Mouse (Mus musculus) E14TG2a.4 (cell line): Measurements from ENCODE around the gene Ccdc155.
A peak's percentile ranks its signal among the peaks of the same experiment; 100 is the strongest.

ENCODE experiments used
- H3K27me3 ChIP-seq: 2 replicates; pipeline ENCODE4 v1.6.1; 2014; ENCODE audit warnings: low read length, control low read depth; ENCODE audit not compliant: insufficient read depth
- H3K36me3 ChIP-seq: 2 replicates; pipeline ENCODE4 v1.6.1; 2014; ENCODE audit warnings: low read length, control low read depth; ENCODE audit not compliant: insufficient read depth
- H3K4me1 ChIP-seq: replicated peaks from 2 replicates; pipeline ENCODE4 v1.6.1; 2014; ENCODE audit warnings: low read depth, low read length, control low read depth
- H3K4me3 ChIP-seq: replicated peaks from 2 replicates; pipeline ENCODE4 v1.5.1; 2014; ENCODE audit warnings: mild to moderate bottlenecking, low read length
- H3K9me3 ChIP-seq: 2 replicates; pipeline ENCODE4 v1.6.1; 2014; ENCODE audit warnings: low read length, control low read depth
- CTCF ChIP-seq: conservative IDR thresholded peaks from 2 replicates; pipeline ENCODE4 v1.5.1; 2014; ENCODE audit warnings: low read length
- NANOG ChIP-seq: IDR thresholded peaks from 2 replicates; pipeline ENCODE4 v1.6.1; 2014; ENCODE audit warnings: borderline replicate concordance, low read length, mixed read lengths
- POU5F1 ChIP-seq: IDR thresholded peaks from 2 replicates; pipeline ENCODE4 v1.6.1; 2014; ENCODE audit warnings: low read length, borderline replicate concordance

Gene Ccdc155

DNA sequence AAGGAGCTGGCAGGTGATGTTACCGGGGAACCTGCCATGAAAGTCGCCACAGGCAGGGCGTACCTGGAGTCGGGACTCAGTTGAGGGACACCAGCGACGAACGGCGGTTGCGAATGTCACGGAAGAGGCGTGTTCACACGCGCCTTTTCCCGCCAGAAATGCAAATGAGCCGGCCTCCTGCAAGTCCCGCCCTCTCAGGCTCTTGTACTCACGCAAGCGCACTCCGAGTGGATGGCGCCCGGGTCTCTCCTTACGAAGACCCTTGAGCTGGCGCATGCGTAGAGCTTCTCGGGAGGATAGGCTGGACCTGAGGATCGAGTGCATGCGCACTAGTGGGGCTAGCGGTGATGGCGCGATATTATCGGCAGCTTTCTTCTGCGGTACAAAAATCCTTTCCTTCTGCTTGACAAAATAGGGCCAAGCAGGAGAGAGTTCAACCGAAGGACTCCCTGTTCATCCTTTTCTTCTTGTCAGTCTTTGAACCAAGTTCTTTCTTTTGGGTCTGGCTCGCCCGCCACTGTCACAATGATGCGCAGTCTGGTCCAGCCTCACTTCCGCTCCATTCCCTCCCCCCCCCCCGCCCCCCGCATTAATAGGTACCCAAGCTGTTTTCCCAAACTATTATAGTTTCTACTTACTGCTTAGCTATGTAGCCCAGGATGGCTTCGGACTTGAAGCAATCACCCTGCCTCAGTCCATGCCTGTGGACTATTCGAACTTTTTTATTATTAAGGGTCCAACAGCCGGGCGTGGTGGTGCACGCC is at the start of gene Ccdc155:
Gene Ccdc155 (minus strand): TSS at position 513 of the 764 bp plus-strand sequence.
- peaks cover 18% of the 10 kb centered on the region for H3K27me3 ChIP-seq
- no peaks in the 10 kb centered on the region for H3K9me3 ChIP-seq
- H3K36me3 ChIP-seq, result no peaks in the 10 kb centered on the region
- peaks cover 34% of the 10 kb centered on the region for H3K4me1 ChIP-seq
- H3K4me3 ChIP-seq, result peak within 1 kb of the TSS; percentile 76
- TF ChIP-seq NANOG, result no peak
- TF ChIP-seq POU5F1, result 0 out of 2 replicates have a peak, but pooled peaks have one; percentile 64

DNA sequence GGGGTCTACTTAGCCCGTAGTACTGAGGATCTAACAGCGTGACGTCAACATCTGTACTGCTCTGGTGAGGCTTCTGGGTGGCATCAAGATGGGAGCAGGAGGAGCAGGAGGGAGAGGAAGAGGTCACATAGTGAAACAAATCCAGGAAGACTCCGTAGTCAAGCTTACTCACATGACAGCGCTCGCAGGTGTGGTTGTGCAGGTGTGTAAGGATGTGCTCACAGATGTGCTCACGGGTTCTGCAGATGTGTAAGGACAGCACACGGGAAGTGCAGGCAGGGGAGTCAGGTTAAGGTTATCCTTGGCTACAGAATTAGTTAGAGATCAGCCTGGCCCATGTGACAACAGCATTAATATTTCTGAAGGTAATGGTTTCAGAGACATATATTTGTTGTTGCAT is 49.1 kb upstream of the Ccdc155 start:
- no peak for TF ChIP-seq NANOG
- TF ChIP-seq POU5F1, result no peak
- no peak for TF ChIP-seq CTCF
- no peaks in the 10 kb centered on the region for H3K36me3 ChIP-seq
- no peaks in the 10 kb centered on the region for H3K27me3 ChIP-seq
- H3K9me3 ChIP-seq, result no peaks in the 10 kb centered on the region
- no peak overlapping the region for H3K4me3 ChIP-seq
- 0 out of 2 replicates have a peak, but pooled peaks cover 3% of the 10 kb centered on the region for H3K4me1 ChIP-seq

DNA sequence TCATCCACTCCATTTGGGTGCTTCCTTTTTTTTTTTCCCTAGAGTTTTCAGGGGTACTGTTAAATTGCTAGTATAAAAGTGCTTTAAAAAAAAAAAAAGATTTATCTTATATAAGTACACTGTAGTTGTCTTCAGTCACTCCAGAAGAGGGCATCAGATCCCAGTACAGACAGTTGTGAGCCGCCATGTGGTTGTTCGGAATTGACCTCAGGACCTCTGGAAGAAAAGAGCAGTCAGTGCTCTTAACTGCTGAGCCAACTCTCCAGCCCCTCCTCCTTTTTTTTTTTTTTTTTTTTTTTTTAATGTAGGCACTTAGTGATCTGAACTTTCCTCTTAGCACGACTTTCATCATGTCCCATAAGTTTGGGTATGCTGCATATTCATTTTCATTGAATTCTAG is 43.0 kb upstream of the Ccdc155 start:
- Histone ChIP-seq H3K27me3 (no peaks in the 10 kb centered on the region), H3K36me3 (no peaks in the 10 kb centered on the region), H3K9me3 (no peaks in the 10 kb centered on the region), H3K4me3 (no peak overlapping the region), H3K4me1 (peaks cover 4% of the 10 kb centered on the region)
- TF ChIP-seq POU5F1 (no peak), NANOG (no peak), CTCF (no peak)

DNA sequence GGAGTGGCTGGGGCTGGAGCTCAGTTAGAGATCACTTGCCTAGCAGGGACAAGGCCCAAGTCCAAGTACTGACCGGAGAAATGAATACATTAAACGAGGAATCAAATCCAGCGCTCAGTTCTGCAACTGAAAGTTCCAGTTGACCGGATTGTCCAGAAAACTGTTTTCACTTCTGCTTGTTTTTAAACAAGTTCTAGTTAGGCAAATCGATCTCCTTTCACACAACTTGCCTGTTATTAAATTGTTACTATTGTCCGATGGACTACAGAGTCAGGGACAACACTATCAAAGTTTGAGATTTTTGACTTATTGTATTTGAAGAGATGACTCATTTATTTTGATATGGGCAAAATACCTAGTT is 36.7 kb upstream of the Ccdc155 start:
- H3K4me1 ChIP-seq, result peaks cover 54% of the 10 kb centered on the region
- H3K9me3 ChIP-seq, result no peaks in the 10 kb centered on the region
- TF ChIP-seq POU5F1, result no peak
- TF ChIP-seq CTCF, result no peak
- no peak for TF ChIP-seq NANOG
- peak overlapping the region; percentile 71 for H3K4me3 ChIP-seq
- H3K27me3 ChIP-seq, result peaks cover 7% of the 10 kb centered on the region
- no peaks in the 10 kb centered on the region for H3K36me3 ChIP-seq

DNA sequence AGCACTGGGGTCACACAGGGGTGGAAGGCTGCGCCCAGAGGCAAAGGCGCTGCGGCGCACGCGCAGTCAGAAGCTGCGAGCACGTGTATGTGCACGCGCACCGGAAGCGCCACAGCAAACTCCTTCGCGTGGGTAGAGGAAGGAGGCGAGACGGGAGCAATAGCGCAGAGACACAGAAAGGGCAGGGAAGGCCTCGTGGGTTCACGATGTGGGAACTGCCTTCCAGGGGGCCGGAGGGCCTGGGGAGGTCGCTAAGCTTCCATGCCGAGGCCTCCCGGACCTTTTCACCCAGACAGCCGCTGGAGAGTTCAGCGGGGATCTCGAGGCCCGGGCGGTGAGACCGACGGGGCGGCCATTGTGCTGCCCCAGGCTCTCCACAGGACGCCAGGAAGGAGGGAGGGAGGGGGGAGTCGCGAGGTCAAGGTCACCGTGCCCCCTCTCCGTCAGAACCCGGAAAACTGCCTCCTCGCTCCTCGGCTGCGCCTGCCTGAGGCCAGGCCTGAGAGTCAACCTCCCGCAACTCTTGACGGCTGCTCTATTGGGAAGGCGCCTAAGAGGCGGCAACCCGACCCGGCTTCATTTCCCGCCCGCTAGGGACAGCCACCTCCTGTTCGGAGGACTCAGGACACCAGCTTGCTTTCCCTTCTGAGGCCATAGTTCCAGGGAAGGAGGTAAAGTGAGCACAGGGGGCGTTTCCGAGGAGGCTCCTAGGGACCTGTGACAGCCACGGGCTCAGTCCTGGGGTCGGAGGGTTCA is 36.1 kb upstream of the Ccdc155 start, which contains the start of gene Slc6a16:
Gene Slc6a16 (plus strand): TSS at position 453 of the 756 bp plus-strand sequence.
- 0 out of 2 replicates have a peak, but pooled peaks have one; percentile 6 for TF ChIP-seq POU5F1
- no peak for TF ChIP-seq CTCF
- Histone ChIP-seq H3K27me3 (peaks cover 7% of the 10 kb centered on the region), H3K9me3 (no peaks in the 10 kb centered on the region)

DNA sequence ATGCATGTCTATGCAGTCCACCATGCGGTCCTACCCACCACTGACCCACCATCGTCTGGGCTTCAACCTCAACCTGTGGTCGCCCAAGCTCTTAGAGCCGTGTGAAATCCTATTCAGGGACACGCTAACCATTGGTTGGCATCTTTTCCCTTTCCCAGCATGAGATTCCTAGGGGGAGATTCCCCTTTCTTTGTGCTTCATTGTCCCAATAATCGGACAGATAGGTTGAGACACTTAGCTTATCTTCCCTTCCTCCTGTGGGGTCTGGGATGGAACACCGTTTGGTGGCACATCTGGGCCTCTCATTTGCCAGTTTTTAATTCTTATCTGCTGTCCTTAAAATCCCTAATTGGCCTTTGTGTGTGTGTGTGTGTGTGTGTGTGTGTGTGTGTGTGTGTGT is 35.4 kb upstream of the Ccdc155 start:
- Histone ChIP-seq H3K36me3 (no peaks in the 10 kb centered on the region), H3K4me3 (no peak overlapping the region), H3K4me1 (peaks cover 66% of the 10 kb centered on the region), H3K9me3 (no peaks in the 10 kb centered on the region), H3K27me3 (peaks cover 7% of the 10 kb centered on the region)
- no peak for TF ChIP-seq CTCF
- TF ChIP-seq NANOG, result peak; percentile 78; the same call in 1 of the 2 replicates

More for the DNA sequence above, 36.1 kb upstream of the Ccdc155 start, which contains the start of gene Slc6a16:
- H3K4me1 ChIP-seq, result peaks cover 59% of the 10 kb centered on the region
- H3K4me3 ChIP-seq, result peak within 1 kb of the TSS; percentile 71
- no peaks in the 10 kb centered on the region for H3K36me3 ChIP-seq

DNA sequence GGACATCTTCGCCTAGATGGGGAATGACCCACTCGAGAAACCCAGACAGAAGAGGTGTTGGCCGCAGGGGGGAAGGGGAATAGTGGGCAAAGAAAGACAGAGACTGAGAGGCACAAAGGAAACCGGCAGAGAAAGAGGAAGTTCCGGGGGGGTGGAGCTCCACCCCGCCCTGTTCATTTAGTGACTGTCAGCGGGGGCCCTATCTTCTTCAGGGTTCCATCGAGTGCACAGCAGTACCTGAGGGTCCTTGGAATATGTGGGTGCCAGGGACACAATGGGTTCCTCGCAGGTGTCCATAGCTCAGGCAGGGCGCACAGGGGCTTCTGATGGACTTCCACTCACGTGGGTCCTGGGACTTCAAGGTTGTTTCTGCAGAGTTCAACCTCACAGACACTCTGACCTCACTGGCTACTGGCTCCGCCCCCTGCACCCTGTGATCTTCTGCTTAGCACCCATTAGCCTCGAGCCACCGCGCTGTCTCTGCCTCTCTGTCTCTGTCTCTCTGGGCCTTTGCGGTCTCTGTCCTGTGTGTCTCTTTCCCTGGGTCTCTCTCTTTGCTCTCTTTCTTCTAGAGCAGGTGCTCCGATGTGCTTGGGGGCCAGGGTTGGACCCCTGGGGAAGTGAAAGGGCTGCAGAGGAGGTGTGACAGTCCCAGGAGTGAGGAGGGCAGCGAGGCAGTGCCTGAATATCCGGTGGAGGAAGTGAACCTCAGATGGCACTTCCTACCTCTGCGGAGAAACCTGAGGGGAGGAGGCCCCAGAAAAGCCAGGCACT is 34.2 kb upstream of the Ccdc155 start, which contains the start of gene Cd37:
Gene Cd37 (minus strand): TSS at position 393 of the 774 bp plus-strand sequence.
- H3K9me3 ChIP-seq, result no peaks in the 10 kb centered on the region
- TF ChIP-seq POU5F1 (no peak), NANOG (no peak), CTCF (no peak)
- H3K36me3 ChIP-seq, result no peaks in the 10 kb centered on the region
- H3K27me3 ChIP-seq, result peaks cover 7% of the 10 kb centered on the region
- peak within 1 kb of the TSS; percentile 55 for H3K4me3 ChIP-seq
- H3K4me1 ChIP-seq, result peaks cover 76% of the 10 kb centered on the region
